Mouse (Mus musculus) lung, adult 2 months (tissue): ENCODE results near the gene Rsad2.
"Not testable (repeated sequence)": the region's sequence is repeated elsewhere in the genome, so short reads cannot be mapped to it uniquely, and the experiment has no call there.

Experiments used
- CTCF ChIP-seq: fragments of 200-500 bp; IDR thresholded peaks from 2 replicates; pipeline ENCODE4 v1.5.1; 2011; ENCODE audit warnings: mild to moderate bottlenecking, low read length, control low read depth; ENCODE audit not compliant: insufficient read depth
- POLR2A ChIP-seq: fragments of 200-500 bp; IDR thresholded peaks from 2 replicates; pipeline ENCODE4 v1.6.1; 2011; ENCODE audit warnings: low read depth, mild to moderate bottlenecking, control low read depth, low read length, borderline replicate concordance; ENCODE audit errors: extremely low read depth

GRCm38 (mm10) chr12:26485738-26486580 lies 29.7 kb upstream of the Rsad2 start:
- TF ChIP-seq CTCF, POLR2A: not testable (repeated sequence)
